Mouse (Mus musculus) neural tube, embryonic 13.5 days (tissue): ENCODE measurements around the gene Crybg2. TPM values are rescaled to one million over a fixed set of nuclear protein-coding genes. Genes with fewer than 3 reads are reported as not detected.
A peak's percentile ranks its signal among the peaks of the same experiment; 100 is the strongest.

ENCODE experiments used
- ATAC-seq: fragments of 200-750 bp; cut with Nextera tagmentation; 2 replicates; pipeline ENCODE4 v1.8.0; 2017; ENCODE audit warnings: low read depth, mild to moderate bottlenecking, moderate TSS enrichment, moderate library complexity
- H3K27ac ChIP-seq: fragments of 300-500 bp; sonication (generic); replicated peaks from 2 replicates; pipeline ENCODE4 v1.5.1; 2015; ENCODE audit warnings: moderate library complexity, mild to moderate bottlenecking, inconsistent platforms
- H3K27me3 ChIP-seq: fragments of 300-500 bp; sonication (generic); 2 replicates; pipeline ENCODE4 v1.6.1; 2015; ENCODE audit warnings: mild to moderate bottlenecking, inconsistent platforms
- H3K36me3 ChIP-seq: fragments of 300-500 bp; sonication (generic); 2 replicates; pipeline ENCODE4 v1.6.1; 2015; ENCODE audit warnings: mild to moderate bottlenecking, inconsistent platforms
- H3K4me1 ChIP-seq: fragments of 300-500 bp; sonication (generic); replicated peaks from 2 replicates; pipeline ENCODE4 v1.6.1; 2015; ENCODE audit warnings: inconsistent platforms
- H3K4me2 ChIP-seq: fragments of 300-500 bp; sonication (generic); 2 replicates; pipeline ENCODE4 v1.6.1; 2015; ENCODE audit warnings: inconsistent platforms, mild to moderate bottlenecking, moderate library complexity
- H3K4me3 ChIP-seq: fragments of 300-500 bp; sonication (generic); 2 replicates; pipeline ENCODE4 v1.5.1; 2015; ENCODE audit warnings: mild to moderate bottlenecking, inconsistent platforms
- H3K9ac ChIP-seq: fragments of 300-500 bp; sonication (generic); 2 replicates; pipeline ENCODE4 v1.6.1; 2015; ENCODE audit warnings: moderate library complexity, mild to moderate bottlenecking, inconsistent platforms
- H3K9me3 ChIP-seq: fragments of 300-500 bp; sonication (generic); 2 replicates; pipeline ENCODE4 v1.6.1; 2016; ENCODE audit warnings: inconsistent platforms
- WGBS: fragments of 180-500 bp; shearing (Covaris S2); methylation state at CpG from one replicate; pipeline ENCODE4 v1.1.7; 2015; 5-methylcytosine and 5-hydroxymethylcytosine counted together
- polyA plus RNA-seq: library from polyadenylated mRNA; unstranded; fragments of >200 nt; fragmentation: Nextera tagmentation; extraction: Ambion mirVana; gene quantifications from 2 replicates; pipeline ENCODE4 v1.2.1, GENCODE M21; 2015

Gene Crybg2
- polyA plus RNA-seq, 1 experiment from 2014 or later = 1.7 TPM

DNA sequence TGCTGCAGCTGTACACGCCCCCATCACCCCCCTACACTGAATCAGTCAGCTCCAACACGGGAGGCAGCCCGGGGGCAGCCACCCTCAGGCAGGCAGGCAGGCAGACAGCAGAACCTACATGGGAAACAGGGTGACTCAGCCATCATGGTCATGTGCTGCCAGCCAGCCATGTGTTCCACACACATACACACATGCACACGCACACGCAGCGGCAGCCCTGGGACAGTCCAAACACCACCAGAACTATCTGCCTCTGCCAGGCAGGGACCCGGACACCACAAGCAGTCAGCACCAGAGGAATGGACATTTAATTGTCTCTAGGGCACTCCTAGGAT, 66.5 kb downstream of the Crybg2 start:
- Histone ChIP-seq H3K9ac (peak overlapping the region; percentile 94; the same call in 1 of the 2 replicates), H3K27me3 (no peaks in the 10 kb centered on the region), H3K4me2 (peak overlapping the region; percentile 77), H3K27ac (no peak overlapping the region), H3K4me3 (no peak overlapping the region), H3K4me1 (peaks cover 35% of the 10 kb centered on the region), H3K36me3 (peaks cover 11% of the 10 kb centered on the region; the same call in 1 of the 2 replicates), H3K9me3 (no peaks in the 10 kb centered on the region)
- 84% methylated on average over 7 of the region's 7 CpGs for WGBS
- no peak for ATAC-seq

DNA sequence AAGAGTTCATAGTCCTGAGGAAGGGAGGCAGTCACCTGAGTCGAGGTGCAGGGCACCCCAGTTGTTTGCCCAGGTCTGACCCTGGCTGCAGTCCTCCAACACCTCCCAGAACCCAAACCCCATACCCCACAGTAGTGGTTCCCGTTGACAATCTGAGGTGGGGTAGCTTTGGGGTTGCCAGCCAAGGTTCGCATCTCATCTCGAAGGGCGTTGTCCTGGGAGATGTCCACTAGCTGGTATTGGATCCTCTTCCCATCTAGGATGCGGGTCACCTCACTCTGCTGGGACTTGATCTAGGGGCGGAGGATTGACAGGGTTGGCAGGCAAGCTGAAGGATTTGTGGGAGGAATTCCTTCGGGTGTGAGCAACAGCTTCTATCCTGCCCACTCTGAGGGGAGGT, 67.2 kb downstream of the Crybg2 start:
- no peak; the same call in 1 of the 2 replicates for ATAC-seq
- 60% methylated on average over 8 of the region's 8 CpGs for WGBS
- Histone ChIP-seq H3K9ac (peak overlapping the region; percentile 94), H3K4me3 (peak overlapping the region; percentile 91), H3K4me1 (peaks cover 32% of the 10 kb centered on the region), H3K27ac (no peak overlapping the region), H3K36me3 (peaks cover 11% of the 10 kb centered on the region; the same call in 1 of the 2 replicates), H3K9me3 (no peaks in the 10 kb centered on the region), H3K4me2 (peak overlapping the region; percentile 77), H3K27me3 (no peaks in the 10 kb centered on the region)

DNA sequence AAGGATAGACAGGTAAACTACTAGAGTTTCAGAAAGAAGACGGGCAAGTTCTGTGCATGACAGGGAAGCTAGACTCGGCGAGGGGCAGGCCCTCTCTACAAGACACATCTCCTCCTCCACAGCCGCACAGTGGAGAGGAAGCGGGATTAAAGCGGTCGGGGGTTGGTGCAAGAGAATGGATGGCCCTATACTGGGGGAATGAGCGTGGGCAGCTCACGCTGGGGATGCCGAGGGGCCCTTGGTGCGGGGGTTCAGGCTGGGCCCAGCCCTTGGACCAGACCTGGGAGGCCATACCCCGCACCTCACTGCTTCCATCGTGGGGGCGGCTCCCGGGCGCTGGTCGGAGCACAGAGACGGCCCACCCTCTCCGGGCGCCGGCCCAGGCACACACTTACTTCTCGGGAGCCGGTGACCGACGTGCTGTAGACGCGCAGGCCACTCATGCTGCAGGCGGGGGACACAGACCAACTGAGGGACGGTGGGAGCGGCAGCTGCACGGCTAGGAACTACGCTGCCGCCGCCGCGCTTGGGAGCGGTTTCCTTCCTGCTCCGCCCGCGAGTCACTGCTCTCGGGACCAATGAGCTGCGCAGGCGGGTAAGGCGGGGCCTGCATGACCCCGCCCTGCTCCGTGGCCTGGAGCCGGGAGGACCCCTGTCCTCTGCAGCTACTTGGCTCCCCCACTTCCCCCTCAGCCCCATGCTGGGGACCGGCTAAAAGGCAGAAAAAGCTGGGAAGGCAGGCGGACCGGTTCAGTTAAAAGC, 67.8 kb downstream of the Crybg2 start, which contains the start of gene Sh3bgrl3:
TSS of gene Sh3bgrl3 (minus strand) at position 569 of the 762 bp plus-strand sequence.
- peak within 1 kb of the TSS; percentile 77 for H3K4me2 ChIP-seq
- peak; percentile 95 for ATAC-seq

GRCm38 (mm10) chr4:134128983-134129362, 68.4 kb downstream of the Crybg2 start:
- peak overlapping the region; percentile 77 for H3K4me2 ChIP-seq
- peak; percentile 42 for ATAC-seq

More for the DNA sequence above, 67.8 kb downstream of the Crybg2 start, which contains the start of gene Sh3bgrl3:
- H3K27ac ChIP-seq = peak within 1 kb of the TSS; percentile 84
- H3K9ac ChIP-seq = peak within 1 kb of the TSS; percentile 94
- H3K27me3 ChIP-seq = no peaks in the 10 kb centered on the region
- H3K4me3 ChIP-seq = peak within 1 kb of the TSS; percentile 91
- H3K4me1 ChIP-seq = peaks cover 32% of the 10 kb centered on the region
- WGBS = under 1% methylated on average over 45 of the region's 50 CpGs
- peaks cover 11% of the 10 kb centered on the region; the same call in 1 of the 2 replicates for H3K36me3 ChIP-seq
- H3K9me3 ChIP-seq = no peaks in the 10 kb centered on the region

DNA sequence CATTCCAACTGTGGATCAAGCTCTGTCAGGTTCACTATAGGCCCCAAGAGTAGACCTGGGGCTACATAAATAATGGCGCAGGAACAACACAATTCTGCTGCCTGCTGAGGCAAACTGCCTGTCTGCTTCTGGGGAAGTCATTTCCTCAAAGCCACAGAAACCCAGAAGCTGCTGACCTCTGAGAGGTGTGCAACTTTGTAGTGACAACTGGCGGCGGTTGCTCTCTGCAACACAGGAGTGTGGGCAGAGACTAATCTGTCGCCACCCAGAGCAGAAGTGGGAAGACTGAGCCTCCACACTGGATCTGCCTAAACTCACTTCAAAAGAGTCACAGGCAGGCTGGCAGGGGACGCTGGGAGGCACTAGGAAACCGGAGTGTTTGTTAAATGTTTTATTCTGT, 68.9 kb downstream of the Crybg2 start:
- Histone ChIP-seq H3K27ac (no peak overlapping the region), H3K4me2 (peak overlapping the region; percentile 77), H3K9ac (peak overlapping the region; percentile 94; the same call in 1 of the 2 replicates), H3K4me1 (peaks cover 26% of the 10 kb centered on the region), H3K27me3 (no peaks in the 10 kb centered on the region), H3K4me3 (peak overlapping the region; percentile 91; the same call in 1 of the 2 replicates), H3K36me3 (peaks cover 11% of the 10 kb centered on the region; the same call in 1 of the 2 replicates), H3K9me3 (no peaks in the 10 kb centered on the region)
- ATAC-seq = no peak
- WGBS = 52% methylated on average over 6 of the region's 6 CpGs

More at GRCm38 (mm10) chr4:134128983-134129362, 68.4 kb downstream of the Crybg2 start:
- peaks cover 30% of the 10 kb centered on the region for H3K4me1 ChIP-seq
- H3K27ac ChIP-seq = peak overlapping the region; percentile 84
- no peaks in the 10 kb centered on the region for H3K9me3 ChIP-seq
- peak overlapping the region; percentile 91 for H3K4me3 ChIP-seq
- H3K9ac ChIP-seq = peak overlapping the region; percentile 94
- 2% methylated on average over 14 of the region's 14 CpGs for WGBS
- no peaks in the 10 kb centered on the region for H3K27me3 ChIP-seq
- peaks cover 11% of the 10 kb centered on the region; the same call in 1 of the 2 replicates for H3K36me3 ChIP-seq

- Histone ChIP-seq H3K9ac (no peak overlapping the region), H3K4me3 (no peak overlapping the region), H3K27ac (no peak overlapping the region), H3K4me1 (peaks cover 19% of the 10 kb centered on the region), H3K9me3 (no peaks in the 10 kb centered on the region), H3K27me3 (no peaks in the 10 kb centered on the region), H3K4me2 (no peak overlapping the region), H3K36me3 (peaks cover 15% of the 10 kb centered on the region)
- 92% methylated on average over 3 of the region's 3 CpGs for WGBS
- no peak for ATAC-seq
These were observed 71.5 kb downstream of the Crybg2 start for GRCm38 (mm10) chr4:134132117-134132516.

DNA sequence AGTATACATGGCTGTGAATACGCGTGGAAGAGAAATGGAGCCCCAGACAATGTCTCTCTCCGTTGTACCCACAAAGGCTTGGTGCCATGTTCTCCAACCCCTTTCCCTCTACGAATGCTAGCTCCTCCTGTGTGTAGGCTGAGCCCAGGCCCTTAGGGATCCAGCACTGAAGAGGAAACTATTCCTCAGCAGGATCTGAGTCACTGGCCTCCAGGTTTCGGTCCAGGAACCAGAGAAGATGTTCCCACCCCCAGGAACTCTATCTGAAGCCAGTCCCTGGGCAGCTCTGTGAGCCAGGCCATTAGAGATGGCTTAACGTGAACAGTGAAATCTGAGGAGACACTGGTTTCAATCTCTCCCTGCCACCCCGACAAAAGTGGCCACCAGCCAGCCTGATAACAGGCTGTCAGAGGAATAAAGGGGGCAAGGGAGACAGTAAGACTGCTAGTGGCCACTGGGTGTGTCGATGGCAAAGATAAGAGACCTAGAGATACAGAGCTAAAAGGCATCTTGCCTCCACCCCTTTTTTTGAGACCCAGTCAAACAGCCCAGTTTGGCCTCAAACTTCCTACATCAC, 72.0 kb downstream of the Crybg2 start:
- H3K27me3 ChIP-seq = no peaks in the 10 kb centered on the region
- H3K36me3 ChIP-seq = peaks cover 20% of the 10 kb centered on the region
- no peak overlapping the region for H3K4me2 ChIP-seq
- no peak overlapping the region for H3K9ac ChIP-seq
- no peak overlapping the region for H3K27ac ChIP-seq
- 89% methylated on average over 8 of the region's 8 CpGs for WGBS
- H3K4me1 ChIP-seq = peaks cover 14% of the 10 kb centered on the region
- ATAC-seq = no peak
- no peaks in the 10 kb centered on the region for H3K9me3 ChIP-seq
- no peak overlapping the region for H3K4me3 ChIP-seq

DNA sequence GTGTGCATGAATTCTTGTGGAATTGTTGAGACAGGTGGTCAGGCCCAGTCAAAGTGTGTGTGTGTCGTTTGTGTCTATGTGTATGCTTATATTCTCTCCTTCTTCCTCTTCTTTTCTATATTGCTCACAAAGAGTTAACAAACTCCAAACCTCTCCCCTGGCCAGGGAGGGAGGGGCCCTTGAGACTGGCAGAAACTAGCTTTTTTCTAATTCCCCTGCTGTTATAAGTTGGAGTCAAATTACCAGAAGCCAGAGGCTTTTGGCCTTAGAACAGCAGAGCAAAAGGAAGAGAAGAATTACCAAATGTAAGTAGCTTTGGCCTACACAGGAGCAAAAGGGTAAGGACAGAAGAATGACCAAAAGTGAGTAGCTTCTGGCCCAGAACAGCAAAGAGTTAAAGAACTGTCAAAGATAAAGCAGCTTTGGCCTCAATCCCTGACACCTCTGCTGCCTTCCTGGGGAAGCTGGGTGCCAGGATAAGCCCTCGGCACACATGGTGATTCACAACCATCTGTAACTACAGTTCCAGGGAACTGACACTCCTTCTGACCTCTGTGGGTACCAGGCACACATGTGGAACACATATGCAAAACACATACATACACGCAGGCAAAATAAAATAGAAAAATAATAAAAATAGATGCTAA, 75.8 kb downstream of the Crybg2 start:
- Histone ChIP-seq H3K36me3 (peaks cover 15% of the 10 kb centered on the region; the same call in 1 of the 2 replicates), H3K4me1 (no peaks in the 10 kb centered on the region), H3K4me3 (no peak overlapping the region), H3K9me3 (no peaks in the 10 kb centered on the region), H3K9ac (no peak overlapping the region), H3K4me2 (no peak overlapping the region), H3K27ac (no peak overlapping the region), H3K27me3 (no peaks in the 10 kb centered on the region)
- WGBS = 86% methylated on average over 3 of the region's 3 CpGs
- ATAC-seq = no peak

- WGBS = 86% methylated on average over 2 of the region's 2 CpGs
- Histone ChIP-seq H3K27ac (no peak overlapping the region), H3K36me3 (peaks cover 17% of the 10 kb centered on the region; the same call in 1 of the 2 replicates), H3K4me3 (no peak overlapping the region), H3K9ac (no peak overlapping the region), H3K4me1 (no peaks in the 10 kb centered on the region), H3K9me3 (no peaks in the 10 kb centered on the region), H3K4me2 (no peak overlapping the region), H3K27me3 (no peaks in the 10 kb centered on the region)
- ATAC-seq = no peak
These were observed 78.2 kb downstream of the Crybg2 start for GRCm38 (mm10) chr4:134138857-134139256.

Other genes with a start within 250 kb of the Crybg2 start
- gene Rps6ka1, start 173.0 kb upstream of the Crybg2 start, polyA plus RNA-seq = 21.3 and 21.8 TPM in 2 replicates
- gene Hmgn2, start 92.2 kb upstream of the Crybg2 start, polyA plus RNA-seq = 1,338 and 1,455 TPM in 2 replicates
- 41.0 and 44.3 TPM in 2 replicates for gene Dhdds, start 59.9 kb upstream of the Crybg2 start, polyA plus RNA-seq
- 0.17 and 0.32 TPM in 2 replicates for gene Lin28a, start 42.0 kb upstream of the Crybg2 start, polyA plus RNA-seq
- not detected in 2 replicates for gene Zfp683, start 7.0 kb upstream of the Crybg2 start, polyA plus RNA-seq
- gene Cd52, start 34.3 kb downstream of the Crybg2 start, polyA plus RNA-seq = 3.1 and 5.1 TPM in 2 replicates
- gene Ubxn11, start 41.8 kb downstream of the Crybg2 start, polyA plus RNA-seq = 10.3 and 10.4 TPM in 2 replicates
- 384 and 425 TPM in 2 replicates for gene Sh3bgrl3, start 68.0 kb downstream of the Crybg2 start, polyA plus RNA-seq
- gene Cep85, start 126.3 kb downstream of the Crybg2 start, polyA plus RNA-seq = 21.2 and 22.6 TPM in 2 replicates
- gene Gm7534, start 142.2 kb downstream of the Crybg2 start, polyA plus RNA-seq = not detected in 2 replicates
- gene Catsper4, start 166.6 kb downstream of the Crybg2 start, polyA plus RNA-seq = not detected in 2 replicates
- 0.29 TPM in 1 of 2 replicates, not detected in the other for gene Cnksr1, start 177.6 kb downstream of the Crybg2 start, polyA plus RNA-seq
- gene E130218I03Rik, start 182.8 kb downstream of the Crybg2 start, polyA plus RNA-seq = 0.47 TPM in 1 of 2 replicates, not detected in the other
- gene Zfp593, start 184.8 kb downstream of the Crybg2 start, polyA plus RNA-seq = 15.1 and 15.7 TPM in 2 replicates
- gene Gm30191, start 186.1 kb downstream of the Crybg2 start, polyA plus RNA-seq = not detected in 2 replicates
- 10.4 and 11.3 TPM in 2 replicates for gene Grrp1, start 193.3 kb downstream of the Crybg2 start, polyA plus RNA-seq
- 31.6 and 35.5 TPM in 2 replicates for gene Pdik1l, start 227.1 kb downstream of the Crybg2 start, polyA plus RNA-seq